Mouse (Mus musculus): ENCODE measurements at regions not wholly inside any gene's neighbourhood (a gene's known extent, or its start where the extent isn't known, plus 50 kb on each side); places are given as distances from the start of the nearest gene placed in this dataset.

- no peak for TF ChIP-seq CTCF (IDR thresholded peaks at IDR 0.05; ENCODE audit: low read depth, low read length)
- no peak for TF ChIP-seq EP300 (IDR thresholded peaks at IDR 0.05; ENCODE audit: insufficient read depth, low read depth, low read length)
- no peak for TF ChIP-seq POLR2A (IDR thresholded peaks at IDR 0.05; ENCODE audit: insufficient read depth, low read length)
- Histone ChIP-seq H3K27ac (ENCODE audit: insufficient read depth, low read length) (no peak overlapping the region), H3K27me3 (ENCODE audit: control insufficient read depth, insufficient read depth, low read length, poor library complexity, severe bottlenecking) (no peaks in the 10 kb centered on the region), H3K4me3 (ENCODE audit: low read depth, low read length) (no peak overlapping the region), H3K4me1 (ENCODE audit: control insufficient read depth, insufficient read depth, low read length) (no peaks in the 10 kb centered on the region), H3K36me3 (ENCODE audit: control insufficient read depth, insufficient read depth, low read length, poor library complexity, severe bottlenecking) (no peaks in the 10 kb centered on the region), H3K9ac (ENCODE audit: low read depth, poor library complexity, severe bottlenecking) (no peak overlapping the region), H3K9me3 (replicated peaks; ENCODE audit: control insufficient read depth, insufficient read depth, low read length, poor library complexity, severe bottlenecking) (peaks cover 2% of the 10 kb centered on the region)
Observed at GRCm38 (mm10) chr8:10747150-10747549, 261.1 kb downstream of the Irs2 start.

- H3K4me1 ChIP-seq (ENCODE audit: control insufficient read depth, insufficient read depth, low read length) = no peaks in the 10 kb centered on the region
- peaks cover 3% of the 10 kb centered on the region; the same call in 1 of the 2 replicates for H3K9me3 ChIP-seq (replicated peaks; ENCODE audit: control insufficient read depth, insufficient read depth, low read length, poor library complexity, severe bottlenecking)
- no peak overlapping the region for H3K27ac ChIP-seq (ENCODE audit: insufficient read depth, low read length)
- H3K36me3 ChIP-seq (ENCODE audit: control insufficient read depth, insufficient read depth, low read length, poor library complexity, severe bottlenecking) = no peaks in the 10 kb centered on the region
- H3K9ac ChIP-seq (ENCODE audit: low read depth, poor library complexity, severe bottlenecking) = no peak overlapping the region
- TF ChIP-seq EP300 (IDR thresholded peaks at IDR 0.05; ENCODE audit: insufficient read depth, low read depth, low read length) (no peak), CTCF (IDR thresholded peaks at IDR 0.05; ENCODE audit: low read depth, low read length) (no peak)
- no peak overlapping the region for H3K4me3 ChIP-seq (ENCODE audit: low read depth, low read length)
- H3K27me3 ChIP-seq (ENCODE audit: control insufficient read depth, insufficient read depth, low read length, poor library complexity, severe bottlenecking) = no peaks in the 10 kb centered on the region
Observed at GRCm38 (mm10) chr8:10743241-10743640, 265.0 kb downstream of the Irs2 start.

- no peak overlapping the region for H3K27ac ChIP-seq (ENCODE audit: insufficient read depth, low read length)
- H3K9me3 ChIP-seq (replicated peaks; ENCODE audit: control insufficient read depth, insufficient read depth, low read length, poor library complexity, severe bottlenecking) = 0 out of 2 replicates have a peak, but pooled peaks cover 3% of the 10 kb centered on the region
- no peak overlapping the region for H3K9ac ChIP-seq (ENCODE audit: low read depth, poor library complexity, severe bottlenecking)
- no peaks in the 10 kb centered on the region for H3K36me3 ChIP-seq (ENCODE audit: control insufficient read depth, insufficient read depth, low read length, poor library complexity, severe bottlenecking)
- H3K4me1 ChIP-seq (ENCODE audit: control insufficient read depth, insufficient read depth, low read length) = no peaks in the 10 kb centered on the region
- H3K27me3 ChIP-seq (ENCODE audit: control insufficient read depth, insufficient read depth, low read length, poor library complexity, severe bottlenecking) = no peaks in the 10 kb centered on the region
- no peak overlapping the region for H3K4me3 ChIP-seq (ENCODE audit: low read depth, low read length)
- TF ChIP-seq EP300 (IDR thresholded peaks at IDR 0.05; ENCODE audit: insufficient read depth, low read depth, low read length) = no peak
- no peak for TF ChIP-seq POLR2A (IDR thresholded peaks at IDR 0.05; ENCODE audit: insufficient read depth, low read length)
- TF ChIP-seq CTCF (IDR thresholded peaks at IDR 0.05; ENCODE audit: low read depth, low read length) = no peak
Observed at GRCm38 (mm10) chr8:10740837-10741236, 267.4 kb downstream of the Irs2 start.

GRCm38 (mm10) chr8:10738486-10739081 lies 269.7 kb downstream of the Irs2 start:
- Histone ChIP-seq H3K27ac (ENCODE audit: insufficient read depth, low read length) (no peak overlapping the region), H3K4me3 (ENCODE audit: low read depth, low read length) (no peak overlapping the region), H3K27me3 (ENCODE audit: control insufficient read depth, insufficient read depth, low read length, poor library complexity, severe bottlenecking) (no peaks in the 10 kb centered on the region), H3K9me3 (replicated peaks; ENCODE audit: control insufficient read depth, insufficient read depth, low read length, poor library complexity, severe bottlenecking) (0 out of 2 replicates have a peak, but pooled peaks cover 3% of the 10 kb centered on the region), H3K9ac (ENCODE audit: low read depth, poor library complexity, severe bottlenecking) (no peak overlapping the region), H3K36me3 (ENCODE audit: control insufficient read depth, insufficient read depth, low read length, poor library complexity, severe bottlenecking) (no peaks in the 10 kb centered on the region), H3K4me1 (ENCODE audit: control insufficient read depth, insufficient read depth, low read length) (no peaks in the 10 kb centered on the region)
- no peak for TF ChIP-seq EP300 (IDR thresholded peaks at IDR 0.05; ENCODE audit: insufficient read depth, low read depth, low read length)
- no peak for TF ChIP-seq POLR2A (IDR thresholded peaks at IDR 0.05; ENCODE audit: insufficient read depth, low read length)
- no peak for TF ChIP-seq CTCF (IDR thresholded peaks at IDR 0.05; ENCODE audit: low read depth, low read length)

- Histone ChIP-seq H3K36me3 (ENCODE audit: control insufficient read depth, insufficient read depth, low read length, poor library complexity, severe bottlenecking) (no peaks in the 10 kb centered on the region), H3K27me3 (ENCODE audit: control insufficient read depth, insufficient read depth, low read length, poor library complexity, severe bottlenecking) (no peaks in the 10 kb centered on the region), H3K27ac (ENCODE audit: insufficient read depth, low read length) (no peak overlapping the region), H3K4me1 (ENCODE audit: control insufficient read depth, insufficient read depth, low read length) (no peaks in the 10 kb centered on the region), H3K4me3 (ENCODE audit: low read depth, low read length) (no peak overlapping the region), H3K9me3 (replicated peaks; ENCODE audit: control insufficient read depth, insufficient read depth, low read length, poor library complexity, severe bottlenecking) (no peaks in the 10 kb centered on the region), H3K9ac (ENCODE audit: low read depth, poor library complexity, severe bottlenecking) (no peak overlapping the region)
- TF ChIP-seq CTCF (IDR thresholded peaks at IDR 0.05; ENCODE audit: low read depth, low read length) (no peak), EP300 (IDR thresholded peaks at IDR 0.05; ENCODE audit: insufficient read depth, low read depth, low read length) (no peak), POLR2A (IDR thresholded peaks at IDR 0.05; ENCODE audit: insufficient read depth, low read length) (no peak)
Observed at GRCm38 (mm10) chr8:10734746-10735145, 273.5 kb downstream of the Irs2 start.

- H3K9me3 ChIP-seq (replicated peaks; ENCODE audit: control insufficient read depth, insufficient read depth, low read length, poor library complexity, severe bottlenecking) = no peaks in the 10 kb centered on the region
- no peak overlapping the region for H3K27ac ChIP-seq (ENCODE audit: insufficient read depth, low read length)
- no peaks in the 10 kb centered on the region for H3K4me1 ChIP-seq (ENCODE audit: control insufficient read depth, insufficient read depth, low read length)
- H3K4me3 ChIP-seq (ENCODE audit: low read depth, low read length) = no peak overlapping the region
- no peaks in the 10 kb centered on the region for H3K27me3 ChIP-seq (ENCODE audit: control insufficient read depth, insufficient read depth, low read length, poor library complexity, severe bottlenecking)
- no peak overlapping the region for H3K9ac ChIP-seq (ENCODE audit: low read depth, poor library complexity, severe bottlenecking)
- H3K36me3 ChIP-seq (ENCODE audit: control insufficient read depth, insufficient read depth, low read length, poor library complexity, severe bottlenecking) = no peaks in the 10 kb centered on the region
- TF ChIP-seq CTCF (IDR thresholded peaks at IDR 0.05; ENCODE audit: low read depth, low read length) (no peak), EP300 (IDR thresholded peaks at IDR 0.05; ENCODE audit: insufficient read depth, low read depth, low read length) (no peak), POLR2A (IDR thresholded peaks at IDR 0.05; ENCODE audit: insufficient read depth, low read length) (no peak)
Observed at GRCm38 (mm10) chr8:10723332-10723731, 284.9 kb downstream of the Irs2 start.
